Mouse (Mus musculus) bone marrow, adult 2 months (tissue): ENCODE measurements around the gene Isca2. TPM values are rescaled to one million over a fixed set of nuclear protein-coding genes. Genes with fewer than 3 reads are reported as not detected.
A peak's percentile ranks its signal among the peaks of the same experiment; 100 is the strongest.

Experiments used
- H3K27ac ChIP-seq: fragments of 200-500 bp; 2 replicates; pipeline ENCODE4 v1.5.1; 2012; ENCODE audit warnings: low read depth, mild to moderate bottlenecking, control low read depth, inconsistent platforms, low read length; ENCODE audit not compliant: control insufficient read depth, poor library complexity, insufficient read depth
- H3K4me1 ChIP-seq: fragments of 200-500 bp; 2 replicates; pipeline ENCODE4 v1.6.1; 2011; ENCODE audit warnings: low read length; ENCODE audit not compliant: control insufficient read depth, insufficient read depth
- H3K4me3 ChIP-seq: fragments of 200-500 bp; replicated peaks from 2 replicates; pipeline ENCODE3; 2011; ENCODE audit warnings: mild to moderate bottlenecking, low read depth, low read length, control low read depth; ENCODE audit not compliant: control insufficient read depth
- CTCF ChIP-seq: fragments of 200-500 bp; IDR thresholded peaks from 2 replicates; pipeline ENCODE4 v1.5.1; 2011; ENCODE audit warnings: low read length, control low read depth; ENCODE audit not compliant: control insufficient read depth, insufficient read depth
- POLR2A ChIP-seq: fragments of 200-500 bp; IDR thresholded peaks from 2 replicates; pipeline ENCODE4 v1.6.1; 2011; ENCODE audit warnings: low read depth, mild to moderate bottlenecking, control low read depth, low read length, borderline replicate concordance; ENCODE audit not compliant: control insufficient read depth
- WGBS: fragments of 180-500 bp; shearing (Covaris S2); methylation state at CpG from one replicate; pipeline ENCODE4 v1.1.7; 2018; 5-methylcytosine and 5-hydroxymethylcytosine counted together
- polyA plus RNA-seq: library from polyadenylated mRNA; stranded (reverse); fragments of >200 nt; gene quantifications from 2 replicates; pipeline ENCODE4 v1.2.4, GENCODE M21; 2011; ENCODE audit warnings: low replicate concordance; ENCODE audit not compliant: missing spikeins, insufficient read depth, insufficient read length

Isca2 gene
- polyA plus RNA-seq, 1 experiment, result 90.0 TPM

DNA sequence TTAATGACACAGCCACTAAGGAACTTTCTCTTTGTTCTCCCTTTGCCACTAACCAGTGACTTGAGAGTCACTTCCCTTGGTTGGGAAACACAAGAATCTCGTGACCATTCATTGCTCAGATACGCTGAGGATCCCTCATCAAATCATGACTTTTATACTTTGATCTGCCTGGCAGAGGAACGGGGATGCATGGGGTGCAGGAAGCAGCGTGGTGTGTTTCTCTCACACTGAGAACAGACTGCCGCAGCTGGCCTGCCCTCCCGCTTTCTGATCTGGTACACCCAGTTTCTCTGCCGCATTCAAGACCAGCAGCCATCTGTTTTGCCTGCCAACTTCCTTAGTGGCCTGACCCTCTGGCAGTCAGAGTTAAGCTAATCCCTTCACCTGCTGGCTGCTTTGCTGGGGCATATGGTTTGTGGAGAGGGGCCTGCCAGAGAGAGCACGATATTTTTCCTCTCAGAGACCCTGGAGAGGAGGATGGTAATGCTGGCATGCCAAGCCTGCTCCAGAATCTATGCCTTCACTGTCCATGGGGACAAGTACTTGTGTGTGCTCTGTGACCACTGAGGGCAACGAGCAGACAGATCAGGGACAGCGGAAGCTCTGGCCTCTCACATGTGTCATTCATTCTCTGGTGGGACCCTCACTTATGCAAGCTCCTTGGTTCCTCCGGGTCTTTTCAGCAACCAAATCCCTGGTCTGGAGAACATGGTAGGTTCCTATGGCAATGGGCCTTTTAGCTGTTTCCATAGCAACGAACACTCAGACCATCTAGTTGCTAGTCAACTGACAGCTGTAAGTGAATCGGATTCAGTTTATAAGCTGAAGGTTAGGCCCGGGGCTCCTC is 20.7 kb upstream of the Isca2 start:
- Histone ChIP-seq H3K27ac (peak overlapping the region; percentile 75), H3K4me1 (peaks cover 8% of the 10 kb centered on the region), H3K4me3 (peak overlapping the region; percentile 31)
- TF ChIP-seq POLR2A, result no peak
- no peak for TF ChIP-seq CTCF
- 32% methylated on average over 14 of the region's 14 CpGs for WGBS

DNA sequence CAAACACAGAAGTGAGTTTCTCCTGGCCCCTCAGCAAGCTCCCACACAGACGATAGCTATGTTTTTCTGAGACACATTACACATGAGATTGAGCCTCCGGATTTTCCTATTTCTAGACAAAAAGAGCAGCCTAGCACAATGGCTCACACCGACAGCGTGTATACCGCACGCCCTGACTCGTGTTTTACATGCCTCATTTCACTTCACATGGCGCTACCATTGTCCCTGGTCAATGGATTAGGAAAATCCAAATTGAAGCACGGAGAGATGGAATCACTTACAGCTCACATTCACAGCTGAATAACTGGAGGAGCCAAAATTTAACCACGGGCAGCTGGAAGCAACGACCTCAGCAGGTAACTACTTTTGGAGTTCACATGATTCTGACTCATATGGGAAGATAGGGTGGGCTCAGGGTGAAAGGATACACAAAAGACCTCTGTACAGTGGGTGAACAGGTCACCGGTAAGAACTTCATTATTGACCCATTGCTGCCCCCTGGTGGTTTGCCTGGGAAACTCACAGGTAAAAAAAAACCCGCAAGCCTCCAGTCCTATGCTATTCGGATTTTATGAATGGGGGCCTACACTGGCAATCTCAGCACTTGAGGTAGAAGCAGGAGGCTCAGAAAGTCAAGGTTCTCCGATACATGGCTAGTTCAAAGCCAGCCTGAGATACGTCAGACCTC is 17.9 kb upstream of the Isca2 start:
- peaks cover 4% of the 10 kb centered on the region for H3K4me1 ChIP-seq
- TF ChIP-seq CTCF (peak; percentile 46), POLR2A (no peak)
- WGBS, result 65% methylated on average over 16 of the region's 16 CpGs
- H3K27ac ChIP-seq, result no peak overlapping the region
- no peak overlapping the region for H3K4me3 ChIP-seq

DNA sequence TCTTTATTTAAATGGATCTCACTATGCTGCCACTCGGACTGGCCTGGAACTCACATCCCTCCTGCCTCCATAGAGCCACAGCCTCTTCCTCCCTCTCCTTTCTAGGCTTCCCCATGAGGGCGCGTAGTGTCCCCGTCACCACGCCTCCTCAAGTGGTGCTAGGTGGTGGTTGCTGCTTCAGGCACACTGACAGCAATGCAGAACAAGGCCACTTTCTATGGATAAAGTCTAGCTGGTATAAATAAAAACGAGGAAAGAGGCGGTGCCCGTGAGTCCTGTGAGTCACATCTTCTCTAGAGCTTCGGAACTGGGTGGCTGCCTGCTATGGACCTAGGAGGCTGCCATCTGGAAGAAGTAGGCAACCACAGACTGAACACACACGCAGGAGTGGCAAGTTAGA is 17.0 kb upstream of the Isca2 start:
- no peak overlapping the region for H3K4me3 ChIP-seq
- H3K27ac ChIP-seq, result no peak overlapping the region
- 91% methylated on average over 10 of the region's 10 CpGs for WGBS
- H3K4me1 ChIP-seq, result peaks cover 2% of the 10 kb centered on the region
- TF ChIP-seq POLR2A, result no peak
- TF ChIP-seq CTCF, result no peak

DNA sequence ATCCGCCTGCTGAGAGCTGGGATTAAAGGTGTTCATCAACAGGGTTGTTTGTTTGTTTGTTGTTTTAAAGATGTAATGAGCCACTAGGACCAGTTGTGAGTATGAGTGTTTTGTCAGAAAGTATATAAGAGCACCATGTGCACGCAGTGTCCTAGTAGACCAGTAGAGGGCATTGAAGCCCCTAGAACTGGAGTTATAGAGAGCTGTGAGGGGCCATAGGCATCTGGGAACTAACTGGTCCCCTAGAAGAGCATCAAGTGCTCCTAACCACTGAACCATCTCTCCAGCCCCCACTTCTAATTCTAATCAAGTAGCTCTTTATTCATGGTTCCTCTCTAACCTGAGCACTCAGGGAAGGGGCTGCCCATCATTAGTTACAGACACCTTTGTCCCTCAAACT is 14.0 kb upstream of the Isca2 start:
- Histone ChIP-seq H3K4me1 (peaks cover 2% of the 10 kb centered on the region), H3K4me3 (no peak overlapping the region), H3K27ac (no peak overlapping the region)
- WGBS, result 78% methylated on average over 2 of the region's 2 CpGs
- TF ChIP-seq POLR2A (no peak), CTCF (peak; percentile 20; the same call in 1 of the 2 replicates)

DNA sequence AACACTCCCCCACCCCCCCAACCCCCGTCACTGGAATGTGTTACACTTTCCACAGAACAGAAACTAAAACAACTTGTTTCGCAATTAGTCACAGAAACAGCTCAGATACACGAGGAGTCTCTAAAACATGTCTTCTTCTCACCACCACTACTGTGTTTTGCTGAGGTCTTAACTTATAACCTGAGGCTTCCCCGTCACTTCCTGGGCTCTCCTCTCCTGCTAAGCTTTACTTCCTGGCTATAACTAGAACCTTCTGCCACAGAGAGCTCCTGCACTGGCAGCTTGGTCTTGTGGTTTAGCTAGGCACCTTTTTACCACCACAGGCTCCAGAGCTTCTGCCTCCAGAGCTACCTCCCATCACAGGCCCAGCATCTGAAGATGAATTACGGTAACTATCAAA is 10.5 kb upstream of the Isca2 start:
- Histone ChIP-seq H3K27ac (peak overlapping the region; percentile 65), H3K4me1 (peaks cover 2% of the 10 kb centered on the region), H3K4me3 (no peak overlapping the region)
- TF ChIP-seq POLR2A, result no peak
- TF ChIP-seq CTCF, result no peak
- WGBS, result 36% methylated on average over 5 of the region's 5 CpGs

DNA sequence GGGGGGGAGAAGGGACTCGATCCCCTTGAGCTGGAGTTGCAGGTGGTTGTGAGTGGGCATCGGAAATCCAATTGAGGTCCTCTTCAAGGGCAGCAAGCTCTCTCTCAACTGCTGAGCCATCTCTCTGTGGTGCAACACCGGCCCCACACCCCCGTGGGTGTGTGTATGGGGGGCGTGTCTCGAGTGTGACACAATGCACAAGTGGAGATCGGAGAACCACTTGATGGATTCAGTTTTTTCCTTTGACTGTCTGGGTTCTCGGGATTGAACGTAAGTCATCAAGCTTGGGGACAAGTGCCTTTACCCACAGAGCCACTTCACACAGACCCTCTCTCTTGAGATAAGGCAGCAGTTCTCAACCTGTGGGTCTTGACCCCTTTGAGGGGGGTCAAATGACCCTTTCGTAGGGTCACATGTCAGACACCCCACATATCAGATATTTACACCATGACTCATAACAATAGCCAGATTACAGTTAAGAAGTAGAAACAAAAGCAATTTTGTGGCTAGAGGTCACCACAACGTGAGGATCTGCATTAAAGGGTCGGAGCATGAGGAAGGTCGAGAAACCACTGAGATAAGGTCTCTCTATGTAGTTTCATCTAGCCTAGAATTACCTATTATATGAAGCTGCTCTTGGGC is 9.4 kb upstream of the Isca2 start:
- no peak overlapping the region; the same call in 1 of the 2 replicates for H3K27ac ChIP-seq
- no peak for TF ChIP-seq POLR2A
- no peak for TF ChIP-seq CTCF
- no peak overlapping the region for H3K4me3 ChIP-seq
- H3K4me1 ChIP-seq, result peaks cover 2% of the 10 kb centered on the region
- 60% methylated on average over 13 of the region's 13 CpGs for WGBS

DNA sequence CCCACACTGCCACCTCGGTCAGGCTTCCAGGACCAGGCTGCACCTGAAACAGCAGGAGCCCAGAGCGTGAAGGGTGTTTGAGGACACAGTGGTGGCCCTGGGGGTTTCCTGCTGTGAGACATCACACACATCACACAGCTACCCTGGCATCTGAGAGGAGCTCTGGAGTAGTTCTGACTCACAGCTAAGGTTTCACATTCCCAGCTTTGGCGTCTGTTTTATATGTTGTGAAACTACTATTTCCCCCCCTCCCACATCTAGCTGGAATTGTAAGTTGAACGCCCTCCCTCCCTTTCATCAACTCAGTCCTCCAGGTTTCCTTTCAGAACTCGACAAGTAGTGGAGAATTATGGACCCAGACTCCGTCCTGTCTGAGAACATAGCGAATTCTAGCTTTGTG is 8.3 kb upstream of the Isca2 start:
- Histone ChIP-seq H3K27ac (no peak overlapping the region), H3K4me1 (peaks cover 2% of the 10 kb centered on the region), H3K4me3 (no peak overlapping the region)
- TF ChIP-seq POLR2A (no peak), CTCF (no peak)
- 82% methylated on average over 7 of the region's 7 CpGs for WGBS

DNA sequence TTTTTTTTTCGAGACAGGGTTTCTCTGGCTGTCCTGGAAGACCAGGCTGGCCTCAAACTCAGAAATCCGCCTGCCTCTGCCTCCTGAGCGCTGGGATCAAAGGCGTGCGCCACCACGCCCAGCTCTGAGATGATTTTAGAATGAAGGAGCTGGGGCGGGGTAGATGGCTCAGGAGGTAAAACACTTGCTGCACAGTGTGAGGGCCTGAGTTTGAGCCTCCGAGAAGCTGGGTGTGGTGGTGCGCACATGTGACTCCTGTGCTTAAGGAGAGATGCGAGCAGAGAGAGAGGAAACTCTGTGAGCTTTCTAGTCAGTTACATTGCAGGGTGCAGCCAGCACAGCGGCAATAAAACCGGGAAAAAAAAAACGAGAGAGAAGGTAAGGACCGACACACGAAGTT is 7.5 kb upstream of the Isca2 start:
- no peak for TF ChIP-seq POLR2A
- no peak for TF ChIP-seq CTCF
- Histone ChIP-seq H3K27ac (no peak overlapping the region), H3K4me1 (peaks cover 2% of the 10 kb centered on the region), H3K4me3 (no peak overlapping the region)
- WGBS, result 81% methylated on average over 15 of the region's 15 CpGs
